Mouse (Mus musculus) erythroid progenitor cell, adult 5-6 weeks (primary cell): ENCODE data around the gene Nfix. TPM values are rescaled to one million over a fixed set of nuclear protein-coding genes. Genes with fewer than 3 reads are reported as not detected.
A peak's percentile ranks its signal among the peaks of the same experiment; 100 is the strongest.

ENCODE experiments used
- ATAC-seq: replicated peaks from 2 replicates; pipeline ENCODE4 v1.8.0; 2016; ENCODE audit warnings: moderate number of reproducible peaks, mild to moderate bottlenecking, moderate TSS enrichment, inconsistent platforms; ENCODE audit not compliant: poor library complexity, low FRiP score, severe bottlenecking
- total RNA-seq, 2 experiments: library from RNA; stranded (forward) in 1 of 2; stranded (reverse) in 1 of 2; fragments of 150-400 nt in 1 of 2; fragments of 186-747, 209-891 nt in 1 of 2; gene quantifications; 2 replicates each; pipeline versions ENCODE4 v1.2.3 to v1.2.4; 2015 to 2017; ENCODE audit warnings: low replicate concordance in 2 of 2

The Nfix gene
- total RNA-seq, 2 experiments from 2014 or later = 36.8 to 53.7 TPM

- ATAC-seq = peak; percentile 47
Measured at GRCm38 (mm10) chr8:84661458-84661871, 138.7 kb downstream of the Nfix start.

DNA sequence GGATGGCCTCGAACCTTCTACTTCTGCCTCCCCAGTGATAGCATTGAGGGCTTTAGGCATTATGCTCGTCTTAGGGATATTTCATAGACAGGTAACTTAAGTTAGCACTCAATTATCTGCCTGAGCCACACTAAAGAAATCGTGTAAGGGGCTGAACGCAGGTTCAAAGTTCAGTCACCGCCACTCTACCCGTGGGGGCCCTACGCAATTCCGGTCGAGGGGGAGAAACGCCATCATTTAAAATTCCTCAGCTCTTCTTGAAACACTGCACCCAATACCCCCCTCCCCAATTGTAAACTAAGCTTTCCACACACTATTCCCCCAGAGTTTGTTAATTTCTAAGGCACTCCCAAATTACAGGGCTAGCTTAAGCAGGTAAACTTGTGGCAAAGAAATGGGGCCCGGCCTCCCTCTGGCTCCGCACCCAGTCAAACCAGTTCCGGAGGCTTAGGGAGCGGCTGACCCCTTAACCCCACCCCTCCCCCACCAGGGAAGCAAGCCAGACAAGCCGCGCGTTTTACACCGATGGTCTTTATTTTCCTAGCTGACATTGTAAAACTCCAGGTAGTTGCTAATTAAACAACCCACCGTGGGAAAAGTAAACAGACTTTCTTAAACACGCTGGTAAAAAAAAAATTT is 139.2 kb downstream of the Nfix start:
- no peak for ATAC-seq

- no peak for ATAC-seq
Measured at GRCm38 (mm10) chr8:84659936-84660818, 140.0 kb downstream of the Nfix start.

DNA sequence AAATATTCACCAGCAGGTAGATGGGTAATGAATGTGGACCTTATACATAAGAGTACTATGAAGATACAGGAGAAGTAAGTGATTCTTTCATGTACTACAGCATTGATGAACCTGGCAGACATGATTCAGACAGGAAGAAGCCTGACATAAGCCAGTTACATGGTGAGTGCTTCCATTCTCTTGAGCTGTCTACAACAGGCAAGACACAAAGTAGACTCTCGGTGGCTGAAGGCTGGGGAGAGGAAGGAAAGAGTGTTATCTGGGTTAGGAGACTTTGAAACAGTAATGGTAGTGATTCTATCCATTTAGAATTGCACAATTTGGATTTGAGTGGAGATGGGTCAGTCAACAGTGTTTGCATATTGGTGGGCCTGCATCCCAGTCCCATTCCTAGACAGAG is 141.2 kb downstream of the Nfix start:
- no peak for ATAC-seq

- ATAC-seq = no peak
Measured at GRCm38 (mm10) chr8:84657680-84658079, 142.5 kb downstream of the Nfix start.

- ATAC-seq = no peak
Measured at GRCm38 (mm10) chr8:84657203-84657602, 142.9 kb downstream of the Nfix start.

GRCm38 (mm10) chr8:84656641-84657126 is 143.5 kb downstream of the Nfix start:
- ATAC-seq = peak; percentile 74

GRCm38 (mm10) chr8:84656191-84656525 is 144.0 kb downstream of the Nfix start:
- no peak for ATAC-seq

- no peak for ATAC-seq
Measured at GRCm38 (mm10) chr8:84655336-84656190, 144.6 kb downstream of the Nfix start.

- no peak for ATAC-seq
Measured at GRCm38 (mm10) chr8:84654597-84654996, 145.5 kb downstream of the Nfix start.

- ATAC-seq = no peak
Measured at GRCm38 (mm10) chr8:84653092-84653631, 147.0 kb downstream of the Nfix start.

- ATAC-seq = no peak
Measured at GRCm38 (mm10) chr8:84650213-84650612, 149.9 kb downstream of the Nfix start.

Other genes starting within 250 kb of the Nfix start
- 10.9 and 16.2 TPM in 2 replicates for gene Ier2, start 137.5 kb downstream of the Nfix start, total RNA-seq (2015; ENCODE audit: low replicate concordance)
- gene Ier2, start 137.5 kb downstream of the Nfix start, total RNA-seq (2017; ENCODE audit: low replicate concordance) = 7.6 and 8.1 TPM in 2 replicates
- 7.9 and 13.4 TPM in 2 replicates for gene Trmt1, start 114.0 kb downstream of the Nfix start, total RNA-seq (2015; ENCODE audit: low replicate concordance)
- gene Trmt1, start 114.0 kb downstream of the Nfix start, total RNA-seq (2017; ENCODE audit: low replicate concordance) = 18.4 and 23.1 TPM in 2 replicates
- gene Nacc1, start 112.5 kb downstream of the Nfix start, total RNA-seq (2015; ENCODE audit: low replicate concordance) = 24.3 and 25.6 TPM in 2 replicates
- gene Nacc1, start 112.5 kb downstream of the Nfix start, total RNA-seq (2017; ENCODE audit: low replicate concordance) = 11.8 and 16.9 TPM in 2 replicates
- gene Lyl1, start 98.9 kb downstream of the Nfix start, total RNA-seq (2015; ENCODE audit: low replicate concordance) = 98.7 and 109 TPM in 2 replicates
- 54.7 and 70.5 TPM in 2 replicates for gene Lyl1, start 98.9 kb downstream of the Nfix start, total RNA-seq (2017; ENCODE audit: low replicate concordance)
- gene G430095P16Rik, start 77.3 kb downstream of the Nfix start, total RNA-seq (2015; ENCODE audit: low replicate concordance) = 12.2 and 21.6 TPM in 2 replicates
- gene G430095P16Rik, start 77.3 kb downstream of the Nfix start, total RNA-seq (2017; ENCODE audit: low replicate concordance) = 1.1 and 13.2 TPM in 2 replicates
- 2.5 and 3.8 TPM in 2 replicates for gene Dand5, start 22.5 kb upstream of the Nfix start, total RNA-seq (2015; ENCODE audit: low replicate concordance)
- 5.4 and 6.7 TPM in 2 replicates for gene Dand5, start 22.5 kb upstream of the Nfix start, total RNA-seq (2017; ENCODE audit: low replicate concordance)
- 6.7 and 7.6 TPM in 2 replicates for gene Gadd45gip1, start 31.2 kb upstream of the Nfix start, total RNA-seq (2015; ENCODE audit: low replicate concordance)
- 11.3 and 16.4 TPM in 2 replicates for gene Gadd45gip1, start 31.2 kb upstream of the Nfix start, total RNA-seq (2017; ENCODE audit: low replicate concordance)
- gene Rad23a, start 40.3 kb upstream of the Nfix start, total RNA-seq (2015; ENCODE audit: low replicate concordance) = 273 and 355 TPM in 2 replicates
- 296 and 306 TPM in 2 replicates for gene Rad23a, start 40.3 kb upstream of the Nfix start, total RNA-seq (2017; ENCODE audit: low replicate concordance)
- gene Calr, start 46.6 kb upstream of the Nfix start, total RNA-seq (2015; ENCODE audit: low replicate concordance) = 261 and 337 TPM in 2 replicates
- 660 and 677 TPM in 2 replicates for gene Calr, start 46.6 kb upstream of the Nfix start, total RNA-seq (2017; ENCODE audit: low replicate concordance)
- 11.2 and 19.7 TPM in 2 replicates for gene Farsa, start 56.6 kb upstream of the Nfix start, total RNA-seq (2015; ENCODE audit: low replicate concordance)
- gene Farsa, start 56.6 kb upstream of the Nfix start, total RNA-seq (2017; ENCODE audit: low replicate concordance) = 29.4 and 35.6 TPM in 2 replicates
- gene Syce2, start 71.8 kb upstream of the Nfix start, total RNA-seq (2015; ENCODE audit: low replicate concordance) = 65.2 and 133 TPM in 2 replicates
- gene Syce2, start 71.8 kb upstream of the Nfix start, total RNA-seq (2017; ENCODE audit: low replicate concordance) = 9.2 and 29.9 TPM in 2 replicates
- gene Gcdh, start 93.6 kb upstream of the Nfix start, total RNA-seq (2015; ENCODE audit: low replicate concordance) = 16.9 and 36.9 TPM in 2 replicates
- gene Gcdh, start 93.6 kb upstream of the Nfix start, total RNA-seq (2017; ENCODE audit: low replicate concordance) = 22.8 and 26.2 TPM in 2 replicates
- 262 and 325 TPM in 2 replicates for gene Klf1, start 101.6 kb upstream of the Nfix start, total RNA-seq (2015; ENCODE audit: low replicate concordance)
- 240 and 399 TPM in 2 replicates for gene Klf1, start 101.6 kb upstream of the Nfix start, total RNA-seq (2017; ENCODE audit: low replicate concordance)
- gene Dnase2a, start 108.2 kb upstream of the Nfix start, total RNA-seq (2015; ENCODE audit: low replicate concordance) = 32.7 and 33.2 TPM in 2 replicates
- gene Dnase2a, start 108.2 kb upstream of the Nfix start, total RNA-seq (2017; ENCODE audit: low replicate concordance) = 74.6 and 78.4 TPM in 2 replicates
- not detected in 2 replicates for gene Mast1, start 137.0 kb upstream of the Nfix start, total RNA-seq (2015; ENCODE audit: low replicate concordance)
- not detected in 2 replicates for gene Mast1, start 137.0 kb upstream of the Nfix start, total RNA-seq (2017; ENCODE audit: low replicate concordance)
- not detected in 2 replicates for gene Rtbdn, start 146.6 kb upstream of the Nfix start, total RNA-seq (2015; ENCODE audit: low replicate concordance)
- gene Rtbdn, start 146.6 kb upstream of the Nfix start, total RNA-seq (2017; ENCODE audit: low replicate concordance) = not detected in 2 replicates
- not detected in 2 replicates for gene Gm49661, start 169.1 kb upstream of the Nfix start, total RNA-seq (2015; ENCODE audit: low replicate concordance)
- gene Gm49661, start 169.1 kb upstream of the Nfix start, total RNA-seq (2017; ENCODE audit: low replicate concordance) = not detected in 2 replicates
- gene Prdx2, start 169.2 kb upstream of the Nfix start, total RNA-seq (2015; ENCODE audit: low replicate concordance) = 2,168 and 2,598 TPM in 2 replicates
- gene Prdx2, start 169.2 kb upstream of the Nfix start, total RNA-seq (2017; ENCODE audit: low replicate concordance) = 2,812 and 2,913 TPM in 2 replicates
- 82.6 and 141 TPM in 2 replicates for gene Rnaseh2a, start 169.4 kb upstream of the Nfix start, total RNA-seq (2015; ENCODE audit: low replicate concordance)
- 63.3 and 93.8 TPM in 2 replicates for gene Rnaseh2a, start 169.4 kb upstream of the Nfix start, total RNA-seq (2017; ENCODE audit: low replicate concordance)
- 8.0 and 12.3 TPM in 2 replicates for gene Junb, start 178.4 kb upstream of the Nfix start, total RNA-seq (2015; ENCODE audit: low replicate concordance)
- 10.4 and 15.1 TPM in 2 replicates for gene Junb, start 178.4 kb upstream of the Nfix start, total RNA-seq (2017; ENCODE audit: low replicate concordance)
- gene Hook2, start 190.3 kb upstream of the Nfix start, total RNA-seq (2015; ENCODE audit: low replicate concordance) = 0.42 and 0.72 TPM in 2 replicates
- 2.6 and 4.6 TPM in 2 replicates for gene Hook2, start 190.3 kb upstream of the Nfix start, total RNA-seq (2017; ENCODE audit: low replicate concordance)
- gene Best2, start 214.2 kb upstream of the Nfix start, total RNA-seq (2015; ENCODE audit: low replicate concordance) = not detected in 2 replicates
- not detected in 2 replicates for gene Best2, start 214.2 kb upstream of the Nfix start, total RNA-seq (2017; ENCODE audit: low replicate concordance)
- gene Asna1, start 224.9 kb upstream of the Nfix start, total RNA-seq (2015; ENCODE audit: low replicate concordance) = 42.8 and 69.2 TPM in 2 replicates
- 19.0 and 29.3 TPM in 2 replicates for gene Asna1, start 224.9 kb upstream of the Nfix start, total RNA-seq (2017; ENCODE audit: low replicate concordance)
- gene Trir, start 226.5 kb upstream of the Nfix start, total RNA-seq (2015; ENCODE audit: low replicate concordance) = 143 and 183 TPM in 2 replicates
- gene Trir, start 226.5 kb upstream of the Nfix start, total RNA-seq (2017; ENCODE audit: low replicate concordance) = 140 and 476 TPM in 2 replicates
- 24.9 and 35.6 TPM in 2 replicates for gene Tnpo2, start 236.6 kb upstream of the Nfix start, total RNA-seq (2015; ENCODE audit: low replicate concordance)
- gene Tnpo2, start 236.6 kb upstream of the Nfix start, total RNA-seq (2017; ENCODE audit: low replicate concordance) = 31.8 and 40.2 TPM in 2 replicates